Mouse (Mus musculus) megakaryocyte, embryonic 14.5 days (primary cell): ENCODE measurements around the gene Ilf2.

Experiments
- FLI1 ChIP-seq: IDR thresholded peaks from 2 replicates; pipeline ENCODE4 v1.6.1; 2012; ENCODE audit warnings: low read length, inconsistent platforms, mixed read lengths
- GATA1 ChIP-seq: IDR thresholded peaks from 3 replicates; pipeline ENCODE4 v1.6.1; 2012; ENCODE audit warnings: mixed read lengths, low read length, inconsistent platforms, borderline replicate concordance

GRCm38 (mm10) chr3:90527291-90527873 is 51.5 kb downstream of the Ilf2 start:
- no peak for TF ChIP-seq FLI1
- no peak for TF ChIP-seq GATA1
